Mouse (Mus musculus): Measurements from ENCODE around the gene Kctd2. TPM values are rescaled to one million over a fixed set of nuclear protein-coding genes. Genes with fewer than 3 reads are reported as not detected.
"Not testable (repeated sequence)": the region's sequence is repeated elsewhere in the genome, so short reads cannot be mapped to it uniquely, and the experiment has no call there.

Kctd2 gene
- polyA plus RNA-seq, 1 experiment, result 28.0 TPM

- no peak for TF ChIP-seq POLR2A (IDR thresholded peaks at IDR 0.05; ENCODE audit: borderline replicate concordance, low read depth, low read length)
- no peak for TF ChIP-seq CTCF (IDR thresholded peaks at IDR 0.05; ENCODE audit: low read depth, low read length)
- H3K4me1 ChIP-seq (ENCODE audit: control insufficient read depth, insufficient read depth, low read length), result peaks cover 5% of the 10 kb centered on the region
- no peak overlapping the region for H3K4me3 ChIP-seq (ENCODE audit: insufficient read depth, low read length)
- H3K27ac ChIP-seq (ENCODE audit: insufficient read depth, low read depth, low read length), result no peak overlapping the region
Observed at GRCm38 (mm10) chr11:115377854-115378253, 42.1 kb upstream of the Kctd2 start.

GRCm38 (mm10) chr11:115381276-115381675, 38.7 kb upstream of the Kctd2 start:
- H3K4me1 ChIP-seq (ENCODE audit: control insufficient read depth, insufficient read depth, low read length), result peaks cover 2% of the 10 kb centered on the region; the same call in 1 of the 2 replicates
- TF ChIP-seq CTCF (IDR thresholded peaks at IDR 0.05; ENCODE audit: low read depth, low read length), result no peak
- TF ChIP-seq POLR2A (IDR thresholded peaks at IDR 0.05; ENCODE audit: borderline replicate concordance, low read depth, low read length), result no peak
- no peak overlapping the region for H3K27ac ChIP-seq (ENCODE audit: insufficient read depth, low read depth, low read length)
- no peak overlapping the region for H3K4me3 ChIP-seq (ENCODE audit: insufficient read depth, low read length)

GRCm38 (mm10) chr11:115381743-115382539, 38.0 kb upstream of the Kctd2 start, which contains the start of gene Cdr2l:
TSS of gene Cdr2l (plus strand) at chr11:115381916.
- Histone ChIP-seq H3K4me1 (ENCODE audit: control insufficient read depth, insufficient read depth, low read length) (peaks cover 2% of the 10 kb centered on the region; the same call in 1 of the 2 replicates), H3K4me3 (ENCODE audit: insufficient read depth, low read length) (peak within 1 kb of the TSS; percentile 49), H3K27ac (ENCODE audit: insufficient read depth, low read depth, low read length) (no peak within 1 kb of the TSS)
- no peak for TF ChIP-seq CTCF (IDR thresholded peaks at IDR 0.05; ENCODE audit: low read depth, low read length)
- no peak for TF ChIP-seq POLR2A (IDR thresholded peaks at IDR 0.05; ENCODE audit: borderline replicate concordance, low read depth, low read length)

GRCm38 (mm10) chr11:115382891-115383290, 37.0 kb upstream of the Kctd2 start:
- Histone ChIP-seq H3K27ac (ENCODE audit: insufficient read depth, low read depth, low read length) (no peak overlapping the region), H3K4me1 (ENCODE audit: control insufficient read depth, insufficient read depth, low read length) (peaks cover 2% of the 10 kb centered on the region; the same call in 1 of the 2 replicates), H3K4me3 (ENCODE audit: insufficient read depth, low read length) (no peak overlapping the region)
- no peak for TF ChIP-seq CTCF (IDR thresholded peaks at IDR 0.05; ENCODE audit: low read depth, low read length)
- TF ChIP-seq POLR2A (IDR thresholded peaks at IDR 0.05; ENCODE audit: borderline replicate concordance, low read depth, low read length), result no peak

GRCm38 (mm10) chr11:115383701-115384474, 36.0 kb upstream of the Kctd2 start:
- H3K27ac ChIP-seq (ENCODE audit: insufficient read depth, low read depth, low read length), result no peak overlapping the region
- H3K4me1 ChIP-seq (ENCODE audit: control insufficient read depth, insufficient read depth, low read length), result peaks cover 2% of the 10 kb centered on the region; the same call in 1 of the 2 replicates
- no peak overlapping the region for H3K4me3 ChIP-seq (ENCODE audit: insufficient read depth, low read length)
- TF ChIP-seq POLR2A (IDR thresholded peaks at IDR 0.05; ENCODE audit: borderline replicate concordance, low read depth, low read length) (no peak), CTCF (IDR thresholded peaks at IDR 0.05; ENCODE audit: low read depth, low read length) (no peak)

GRCm38 (mm10) chr11:115384587-115384986, 35.3 kb upstream of the Kctd2 start:
- no peak for TF ChIP-seq POLR2A (IDR thresholded peaks at IDR 0.05; ENCODE audit: borderline replicate concordance, low read depth, low read length)
- no peak for TF ChIP-seq CTCF (IDR thresholded peaks at IDR 0.05; ENCODE audit: low read depth, low read length)
- Histone ChIP-seq H3K27ac (ENCODE audit: insufficient read depth, low read depth, low read length) (no peak overlapping the region), H3K4me1 (ENCODE audit: control insufficient read depth, insufficient read depth, low read length) (peaks cover 2% of the 10 kb centered on the region; the same call in 1 of the 2 replicates), H3K4me3 (ENCODE audit: insufficient read depth, low read length) (no peak overlapping the region)

GRCm38 (mm10) chr11:115386859-115387258, 33.1 kb upstream of the Kctd2 start:
- H3K4me1 ChIP-seq (ENCODE audit: control insufficient read depth, insufficient read depth, low read length); H3K4me3 ChIP-seq (ENCODE audit: insufficient read depth, low read length): not testable (repeated sequence)

GRCm38 (mm10) chr11:115391358-115391757, 28.6 kb upstream of the Kctd2 start:
- TF ChIP-seq POLR2A (IDR thresholded peaks at IDR 0.05; ENCODE audit: borderline replicate concordance, low read depth, low read length), result no peak
- no peak for TF ChIP-seq CTCF (IDR thresholded peaks at IDR 0.05; ENCODE audit: low read depth, low read length)
- H3K4me3 ChIP-seq (ENCODE audit: insufficient read depth, low read length), result no peak overlapping the region
- H3K4me1 ChIP-seq (ENCODE audit: control insufficient read depth, insufficient read depth, low read length), result no peaks in the 10 kb centered on the region
- no peak overlapping the region for H3K27ac ChIP-seq (ENCODE audit: insufficient read depth, low read depth, low read length)

More at GRCm38 (mm10) chr11:115386859-115387258, 33.1 kb upstream of the Kctd2 start:
- not testable (repeated sequence) for H3K27ac ChIP-seq (ENCODE audit: insufficient read depth, low read depth, low read length)

- 0 out of 2 replicates have a peak, but pooled peaks cover 2% of the 10 kb centered on the region for H3K4me1 ChIP-seq (ENCODE audit: control insufficient read depth, insufficient read depth, low read length)
- H3K27ac ChIP-seq (ENCODE audit: insufficient read depth, low read depth, low read length), result no peak overlapping the region
- no peak overlapping the region for H3K4me3 ChIP-seq (ENCODE audit: insufficient read depth, low read length)
- TF ChIP-seq CTCF (IDR thresholded peaks at IDR 0.05; ENCODE audit: low read depth, low read length), result no peak
- no peak for TF ChIP-seq POLR2A (IDR thresholded peaks at IDR 0.05; ENCODE audit: borderline replicate concordance, low read depth, low read length)
Observed at GRCm38 (mm10) chr11:115393721-115394325, 26.1 kb upstream of the Kctd2 start.

Data from bone marrow macrophage, adult 2 months (primary cell).